20 mouse cellular contexts compared by ENCODE assay signal in genomic region chr6:125239547-125239946, GRCm38 (mm10). TPM values are rescaled to one million over a fixed set of nuclear protein-coding genes. Genes with fewer than 3 reads are reported as not detected.
"Had no signal": no experiment of that assay in that cellular context is flagged by ENCODE, and none has a peak within 500 bp of the region (broad histone marks: within the 10 kb centered on the region; RNA-seq: fewer than 3 reads in every experiment).

No protein-coding gene starts in this region.

- H3K27ac ChIP-seq: liver, embryonic 15.5 days; midbrain, embryonic 10.5 days; midbrain, embryonic 12.5 days; neural tube, embryonic 12.5 days; stomach, embryonic 15.5 days; stomach, postnatal 0 days had no signal

- H3K4me1 ChIP-seq: stomach, embryonic 15.5 days had no signal

- H3K4me3 ChIP-seq: liver, embryonic 15.5 days; midbrain, embryonic 10.5 days; midbrain, embryonic 12.5 days; myocyte; neural tube, embryonic 12.5 days; stomach, embryonic 15.5 days had no signal

- H3K36me3 ChIP-seq: liver, embryonic 15.5 days; midbrain, embryonic 10.5 days; midbrain, embryonic 12.5 days; neural tube, embryonic 12.5 days; stomach, embryonic 15.5 days had no signal

- DNase-seq: liver, postnatal 0 days; lung, embryonic 14.5 days; lung, postnatal 10 days; lung, postnatal 4 days; midbrain, embryonic 14.5 days; right cerebral cortex, postnatal 14 days; thymus, postnatal 14 days; thymus, postnatal 36 days had no signal

- H3K27me3 ChIP-seq: liver, embryonic 15.5 days; midbrain, embryonic 12.5 days; neural tube, embryonic 12.5 days; stomach, embryonic 15.5 days had no signal

RNA-seq across cellular contexts. Expression of gene Tuba3a, which starts 46.3 kb away (rescaled TPM):
- total RNA-seq: megakaryocyte, adult 5-6 weeks; megakaryocyte-erythroid progenitor cell, adult 5-6 weeks had no signal
- polyA plus RNA-seq: liver, embryonic 15.5 days; liver, postnatal 0 days; midbrain, embryonic 10.5 days; midbrain, embryonic 12.5 days; midbrain, embryonic 14.5 days; midbrain, embryonic 16.5 days; myocyte; neural tube, embryonic 14.5 days; spleen, adult 2 months had no signal
